Mouse (Mus musculus) heart, embryonic 11.5 days (tissue): ENCODE data around the gene Sgtb. TPM values are rescaled to one million over a fixed set of nuclear protein-coding genes. Genes with fewer than 3 reads are reported as not detected.

Experiments
- ATAC-seq: fragments of 200-750 bp; cut with Nextera tagmentation; replicated peaks from 2 replicates; pipeline ENCODE4 v1.8.0; 2017; ENCODE audit warnings: moderate library complexity; ENCODE audit not compliant: insufficient number of reproducible peaks, low FRiP score, low TSS enrichment
- H3K27ac ChIP-seq: fragments of 300-500 bp; sonication (generic); 2 replicates; pipeline ENCODE4 v1.5.1; 2014; ENCODE audit warnings: mild to moderate bottlenecking, low read depth, low read length
- H3K27me3 ChIP-seq: fragments of 300-500 bp; sonication (generic); 2 replicates; pipeline ENCODE4 v1.6.1; 2014; ENCODE audit warnings: mild to moderate bottlenecking, low read length, mixed read lengths; ENCODE audit not compliant: control insufficient read depth, insufficient read depth
- H3K36me3 ChIP-seq: fragments of 300-500 bp; sonication (generic); 2 replicates; pipeline ENCODE4 v1.6.1; 2014; ENCODE audit warnings: mild to moderate bottlenecking, low read length, moderate library complexity, mixed read lengths; ENCODE audit not compliant: control insufficient read depth, insufficient read depth
- H3K4me1 ChIP-seq: fragments of 300-500 bp; sonication (generic); 2 replicates; pipeline ENCODE4 v1.6.1; 2014; ENCODE audit warnings: low read length; ENCODE audit not compliant: control insufficient read depth, insufficient read depth
- H3K4me2 ChIP-seq: fragments of 300-500 bp; sonication (generic); 2 replicates; pipeline ENCODE4 v1.6.1; 2014; ENCODE audit warnings: mild to moderate bottlenecking, moderate library complexity
- H3K4me3 ChIP-seq: fragments of 300-500 bp; sonication (generic); 2 replicates; pipeline ENCODE4 v1.5.1; 2014; ENCODE audit warnings: low read depth, low read length
- H3K9ac ChIP-seq: fragments of 300-500 bp; sonication (generic); 2 replicates; pipeline ENCODE4 v1.6.1; 2014; ENCODE audit warnings: mild to moderate bottlenecking, low read depth, low read length, moderate library complexity
- H3K9me3 ChIP-seq: fragments of 300-500 bp; sonication (generic); replicated peaks from 2 replicates; pipeline ENCODE4 v1.6.1; 2016; ENCODE audit warnings: low read length; ENCODE audit not compliant: control insufficient read depth
- WGBS: fragments of 180-500 bp; shearing (Covaris S2); extraction: QIAGEN DNeasy Blood & Tissue Kit; methylation state at CpG from one replicate; pipeline ENCODE4 v1.1.7; 2014; ENCODE audit not compliant: insufficient replicate concordance; 5-methylcytosine and 5-hydroxymethylcytosine counted together
- polyA plus RNA-seq: library from polyadenylated mRNA; unstranded; fragments of >200 nt; fragmentation: Nextera tagmentation; extraction: Ambion mirVana; gene quantifications from 2 replicates; pipeline ENCODE4 v1.2.1, GENCODE M21; 2014

Sgtb gene
- polyA plus RNA-seq, 1 experiment from 2014 or later, result 3.2 TPM

DNA sequence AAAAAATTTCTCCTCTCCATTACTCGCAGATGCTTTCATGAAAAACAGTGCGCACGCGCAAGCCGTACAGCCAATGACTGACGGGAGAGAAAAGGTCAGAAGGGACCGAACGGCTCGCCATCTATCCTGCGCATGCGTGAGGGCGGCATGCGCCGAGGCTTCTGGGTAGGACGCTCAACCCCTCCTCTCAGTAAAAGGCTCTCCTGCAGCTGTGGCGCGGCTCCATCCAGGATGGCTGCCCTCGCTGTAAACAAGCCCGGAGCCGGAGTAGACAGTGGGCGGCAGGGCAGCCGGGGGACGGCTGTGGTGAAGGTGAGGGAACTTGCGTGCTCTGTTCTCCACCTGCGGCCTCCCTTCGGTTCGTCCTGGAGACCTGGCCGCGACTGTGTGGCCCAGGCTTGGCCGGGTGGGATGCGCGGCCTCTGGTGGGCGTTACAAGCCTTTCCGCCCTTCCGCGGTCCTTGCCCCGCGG is 69.1 kb downstream of the Sgtb start, which contains the start of gene Trim23:
Gene Trim23 (plus strand): TSS at position 148 of the 472 bp plus-strand sequence.
- Histone ChIP-seq H3K27ac (peak within 1 kb of the TSS; percentile 85), H3K36me3 (peaks cover 3% of the 10 kb centered on the region; the same call in 1 of the 2 replicates), H3K27me3 (no peaks in the 10 kb centered on the region), H3K4me1 (peaks cover 10% of the 10 kb centered on the region), H3K4me3 (peak within 1 kb of the TSS; percentile 85), H3K9ac (peak within 1 kb of the TSS; percentile 82), H3K4me2 (peak within 1 kb of the TSS; percentile 78), H3K9me3 (no peaks in the 10 kb centered on the region)
- WGBS, result under 1% methylated on average over 37 of the region's 38 CpGs
- peak; percentile 100 for ATAC-seq

DNA sequence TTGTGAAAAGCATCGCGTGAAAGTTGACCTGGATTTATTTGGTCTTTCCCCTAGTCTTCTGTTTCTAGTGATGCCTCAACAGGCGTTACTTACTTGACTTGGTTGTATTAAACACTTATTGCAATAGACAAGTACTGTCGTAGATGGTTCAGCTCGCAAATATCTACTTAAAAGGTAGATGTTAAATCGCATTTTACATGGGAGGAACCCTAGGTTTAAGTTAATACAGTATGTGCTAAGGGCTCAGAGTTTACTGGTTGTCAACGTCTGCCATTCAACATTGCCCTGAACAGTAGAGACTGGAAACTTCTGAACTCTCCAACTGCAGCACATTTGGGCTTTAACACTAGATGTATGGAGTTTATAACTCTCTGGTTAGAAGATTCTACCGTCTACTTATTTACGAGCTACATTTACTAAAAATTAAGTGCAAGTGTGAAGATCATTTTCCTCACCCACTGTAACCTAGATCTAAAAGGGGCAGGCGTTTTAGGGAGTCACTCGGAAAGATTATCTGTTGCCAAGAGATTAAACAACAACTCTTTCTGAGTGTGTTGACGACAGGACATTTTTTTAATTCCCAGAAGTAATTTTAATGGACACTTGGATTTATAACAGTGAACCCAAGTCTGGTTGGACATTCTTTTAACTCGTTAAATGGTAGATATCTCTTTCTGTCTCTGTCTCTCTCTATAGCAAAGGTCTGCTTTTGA is 69.8 kb downstream of the Sgtb start:
- Histone ChIP-seq H3K4me1 (peaks cover 10% of the 10 kb centered on the region), H3K36me3 (peaks cover 3% of the 10 kb centered on the region; the same call in 1 of the 2 replicates), H3K9me3 (no peaks in the 10 kb centered on the region), H3K27ac (no peak overlapping the region), H3K4me3 (peak overlapping the region; percentile 85), H3K4me2 (peak overlapping the region; percentile 72), H3K27me3 (no peaks in the 10 kb centered on the region), H3K9ac (peak overlapping the region; percentile 82)
- ATAC-seq, result no peak
- WGBS, result 16% methylated on average over 13 of the region's 13 CpGs

DNA sequence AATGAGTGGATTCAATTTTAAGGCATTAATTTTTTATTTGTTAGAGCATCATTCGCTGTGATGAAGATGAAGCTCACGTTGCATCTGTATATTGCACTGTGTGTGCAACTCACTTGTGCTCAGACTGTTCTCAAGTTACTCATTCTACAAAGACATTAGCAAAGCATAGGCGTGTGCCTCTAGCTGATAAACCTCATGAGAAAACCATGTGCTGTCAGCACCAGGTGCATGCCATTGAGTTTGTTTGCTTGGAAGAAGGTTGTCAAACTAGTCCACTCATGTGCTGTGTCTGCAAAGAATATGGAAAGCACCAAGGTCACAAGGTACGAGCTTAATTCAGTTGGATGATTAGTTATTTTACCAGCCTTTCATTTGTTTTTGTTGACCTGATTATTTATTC is 77.8 kb downstream of the Sgtb start:
- no peak overlapping the region for H3K27ac ChIP-seq
- no peaks in the 10 kb centered on the region for H3K4me1 ChIP-seq
- peaks cover 8% of the 10 kb centered on the region for H3K36me3 ChIP-seq
- no peak overlapping the region for H3K4me2 ChIP-seq
- no peak for ATAC-seq
- WGBS, result 69% methylated on average over 4 of the region's 4 CpGs
- no peak overlapping the region for H3K9ac ChIP-seq
- no peaks in the 10 kb centered on the region for H3K27me3 ChIP-seq
- H3K9me3 ChIP-seq, result no peaks in the 10 kb centered on the region
- no peak overlapping the region for H3K4me3 ChIP-seq

Other genes with a start within 250 kb of the Sgtb start
- gene Erbin, start 189.2 kb upstream of the Sgtb start, polyA plus RNA-seq, result 19.5 and 20.3 TPM in 2 replicates
- 25.2 and 28.7 TPM in 2 replicates for gene Nln, start 127 bp upstream of the Sgtb start, polyA plus RNA-seq
- gene Trappc13, start 68.7 kb downstream of the Sgtb start, polyA plus RNA-seq, result 53.2 and 58.1 TPM in 2 replicates
- 16.1 and 17.8 TPM in 2 replicates for gene Trim23, start 69.1 kb downstream of the Sgtb start, polyA plus RNA-seq
- 49.9 and 56.0 TPM in 2 replicates for gene Cenpk, start 118.9 kb downstream of the Sgtb start, polyA plus RNA-seq
- 9.3 and 11.9 TPM in 2 replicates for gene Ppwd1, start 119.1 kb downstream of the Sgtb start, polyA plus RNA-seq
- 6.2 and 7.1 TPM in 2 replicates for gene Adamts6, start 178.1 kb downstream of the Sgtb start, polyA plus RNA-seq